Mouse (Mus musculus) megakaryocyte, adult 5-6 weeks (primary cell): ENCODE data around the gene Ppox. TPM values are rescaled to one million over a fixed set of nuclear protein-coding genes. Genes with fewer than 3 reads are reported as not detected.

Source experiments
- ATAC-seq: 2 replicates; pipeline ENCODE4 v1.8.0; 2016; ENCODE audit warnings: mild to moderate bottlenecking, inconsistent platforms; ENCODE audit not compliant: poor library complexity, severe bottlenecking
- total RNA-seq, 2 experiments: library from RNA; stranded (forward) in 1 of 2; stranded (reverse) in 1 of 2; fragments of 153-499, 151-499 nt in 1 of 2; fragments of 221-1000, 200-1000 nt in 1 of 2; gene quantifications; 2 replicates each; pipeline versions ENCODE4 v1.2.3 to v1.2.4; 2015 to 2017

Gene Ppox
- total RNA-seq, 2 experiments from 2014 or later, result 14.5 to 26.5 TPM

- no peak for ATAC-seq
These were observed 12.6 kb downstream of the Ppox start for GRCm38 (mm10) chr1:171268341-171268740.

GRCm38 (mm10) chr1:171265971-171266744, 14.8 kb downstream of the Ppox start:
- ATAC-seq, result no peak

GRCm38 (mm10) chr1:171263666-171264461, 17.1 kb downstream of the Ppox start:
- peak; percentile 54; the same call in 1 of the 2 replicates for ATAC-seq

- ATAC-seq, result no peak
These were observed 17.8 kb downstream of the Ppox start for GRCm38 (mm10) chr1:171263185-171263611.

- 0 out of 2 replicates have a peak, but pooled peaks have one; percentile 15 for ATAC-seq
These were observed 18.3 kb downstream of the Ppox start for GRCm38 (mm10) chr1:171262594-171263130.

- ATAC-seq, result 0 out of 2 replicates have a peak, but pooled peaks have one; percentile 16
These were observed 20.7 kb downstream of the Ppox start for GRCm38 (mm10) chr1:171260316-171260715.

- no peak for ATAC-seq
These were observed 22.1 kb downstream of the Ppox start for GRCm38 (mm10) chr1:171258921-171259320.

- no peak for ATAC-seq
These were observed 23.2 kb downstream of the Ppox start for GRCm38 (mm10) chr1:171257781-171258180.

- peak; percentile 74 for ATAC-seq
These were observed 23.9 kb downstream of the Ppox start for GRCm38 (mm10) chr1:171256937-171257548.

- ATAC-seq, result no peak
These were observed 24.7 kb downstream of the Ppox start for GRCm38 (mm10) chr1:171256095-171256818.

GRCm38 (mm10) chr1:171252415-171252814, 28.6 kb downstream of the Ppox start:
- no peak for ATAC-seq

GRCm38 (mm10) chr1:171251594-171252324, 29.2 kb downstream of the Ppox start:
- no peak for ATAC-seq

GRCm38 (mm10) chr1:171250680-171251593, 30.0 kb downstream of the Ppox start, which contains the start of gene Ndufs2:
Ndufs2 (minus strand) TSS chr1:171251388.
- no peak for ATAC-seq

- ATAC-seq, result no peak
These were observed 30.9 kb downstream of the Ppox start, which contains the start of gene Adamts4 for GRCm38 (mm10) chr1:171249913-171250600. Adamts4 (plus strand) TSS chr1:171250421.

GRCm38 (mm10) chr1:171248386-171249226, 32.4 kb downstream of the Ppox start:
- no peak for ATAC-seq

GRCm38 (mm10) chr1:171247916-171248315, 33.1 kb downstream of the Ppox start:
- no peak for ATAC-seq

- ATAC-seq, result peak; percentile 36
These were observed 33.5 kb downstream of the Ppox start for GRCm38 (mm10) chr1:171247453-171247841.
